Mouse (Mus musculus): ENCODE data around the gene Mov10l1. TPM values are rescaled to one million over a fixed set of nuclear protein-coding genes. Genes with fewer than 3 reads are reported as not detected.

Mov10l1 gene
- 0.38 TPM for polyA plus RNA-seq (2014; fragmentation: Illumina TruSeq; extraction: RNeasy Lipid Tissue Mini Kit (QIAGEN cat#74804); ENCODE audit: insufficient read depth, low read depth, low replicate concordance)

DNA sequence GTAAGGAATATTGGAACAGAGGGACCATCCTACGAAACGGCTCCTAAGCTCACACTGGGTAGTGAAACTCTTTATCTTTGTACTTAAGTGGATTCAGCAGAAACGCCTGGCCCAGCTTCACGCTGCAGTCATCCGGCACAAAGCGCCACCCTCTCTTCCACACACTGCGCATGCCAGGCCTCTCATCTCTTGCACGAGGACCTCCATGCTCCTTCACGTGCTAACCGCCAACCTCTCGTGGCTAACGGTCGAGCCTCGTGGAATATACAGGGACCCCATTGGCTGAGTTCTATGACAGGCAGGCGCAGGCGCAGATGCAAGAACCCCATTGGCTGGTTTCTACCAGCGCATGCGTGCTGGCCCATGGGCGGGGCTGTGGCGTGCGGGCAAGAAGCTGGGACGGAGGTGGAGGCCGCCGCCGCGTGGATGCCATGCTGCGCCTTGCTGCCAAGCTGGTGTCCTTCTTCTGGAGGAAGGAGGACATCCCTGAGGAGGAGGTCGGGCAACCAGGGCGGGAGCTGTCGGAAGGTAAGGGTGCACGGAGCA, at the start of gene Mov10l1:
Mov10l1 (plus strand) TSS at position 376 of the 546 bp plus-strand sequence.

DNA sequence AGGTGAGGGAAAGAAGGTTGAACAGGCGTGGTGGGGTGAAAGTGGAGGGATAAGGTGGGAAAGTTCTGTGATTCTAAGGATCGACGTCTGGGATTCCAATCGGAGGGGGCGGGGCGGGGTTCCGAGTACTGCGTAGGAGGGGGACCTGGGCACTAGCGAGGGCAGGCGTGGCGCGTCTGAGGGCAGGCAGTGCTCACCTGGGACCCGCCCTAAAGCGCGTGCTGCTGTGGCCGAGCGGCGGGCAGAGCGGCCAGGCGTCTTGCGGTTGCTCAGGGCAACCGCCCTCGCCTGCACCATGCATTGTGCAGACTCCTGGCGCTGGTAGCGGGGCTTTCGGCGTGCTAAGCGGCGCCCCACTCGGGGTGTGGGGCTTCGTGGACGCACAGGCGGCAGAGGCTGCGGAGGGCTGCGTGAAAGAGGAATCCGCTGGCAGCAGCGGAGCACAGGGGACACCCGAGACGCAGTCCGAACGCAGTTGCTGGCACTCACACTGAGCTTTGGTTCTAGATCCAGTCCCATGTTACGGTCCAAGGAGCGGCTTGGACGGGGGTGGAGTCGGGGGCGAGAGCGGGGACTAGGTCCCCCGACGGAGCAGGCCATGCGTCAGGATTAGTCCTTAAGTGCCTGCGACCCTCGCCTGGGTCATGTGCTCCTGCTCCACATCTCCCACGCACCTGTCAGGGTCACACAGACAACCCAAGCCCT, 28.2 kb upstream of the Mov10l1 start, which contains the start of gene Ttll8:
Ttll8 (minus strand) TSS at position 51 of the 705 bp plus-strand sequence.

GRCm38 (mm10) chr15:88978281-88979137, 4.2 kb upstream of the Mov10l1 start, which contains the start of gene Mlc1:
Gene Mlc1 (minus strand): TSS chr15:88979007.

DNA sequence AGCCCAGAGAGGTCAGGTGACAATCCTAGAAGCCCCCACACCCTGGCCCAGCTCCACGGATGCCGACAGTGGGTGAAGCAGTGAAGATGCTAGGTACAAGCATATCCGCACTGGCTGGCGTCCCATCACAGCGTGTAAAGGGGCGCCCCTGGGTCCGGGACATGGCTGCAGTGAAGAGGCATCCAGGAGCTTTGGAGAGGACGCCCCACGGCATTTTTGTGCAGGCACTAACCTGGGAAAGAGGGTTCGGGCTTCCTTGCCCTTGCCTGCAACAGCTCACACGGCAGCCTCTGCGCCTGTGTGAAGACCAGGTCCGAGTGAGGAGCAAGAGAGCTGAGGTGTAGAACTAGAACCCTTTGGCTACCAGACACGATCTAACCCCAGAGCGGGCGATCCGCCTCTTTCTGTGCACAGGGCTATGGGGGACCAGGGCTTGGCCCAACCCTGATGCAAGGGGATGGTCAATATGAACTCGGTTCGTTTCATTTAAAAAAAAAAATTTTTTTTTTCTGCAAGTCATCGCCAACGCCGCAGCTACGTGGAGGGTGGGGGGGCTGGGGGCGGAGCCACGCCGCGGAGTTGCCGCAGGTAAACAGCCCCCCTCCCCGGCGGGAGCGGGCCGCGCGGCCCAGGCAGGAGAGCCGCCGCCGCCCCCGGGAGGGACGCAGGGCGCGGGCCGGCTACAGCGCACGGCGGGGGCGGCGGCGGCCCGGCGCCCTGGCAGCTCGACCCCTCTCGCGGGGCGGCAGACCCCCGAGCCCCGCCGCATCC, 76.6 kb downstream of the Mov10l1 start, which contains the start of gene Panx2:
Panx2 (plus strand) TSS at position 574 of the 771 bp plus-strand sequence.

GRCm38 (mm10) chr15:89074613-89075477, 92.1 kb downstream of the Mov10l1 start, which contains the start of gene Trabd:
Gene Trabd (plus strand): TSS chr15:89075124.

DNA sequence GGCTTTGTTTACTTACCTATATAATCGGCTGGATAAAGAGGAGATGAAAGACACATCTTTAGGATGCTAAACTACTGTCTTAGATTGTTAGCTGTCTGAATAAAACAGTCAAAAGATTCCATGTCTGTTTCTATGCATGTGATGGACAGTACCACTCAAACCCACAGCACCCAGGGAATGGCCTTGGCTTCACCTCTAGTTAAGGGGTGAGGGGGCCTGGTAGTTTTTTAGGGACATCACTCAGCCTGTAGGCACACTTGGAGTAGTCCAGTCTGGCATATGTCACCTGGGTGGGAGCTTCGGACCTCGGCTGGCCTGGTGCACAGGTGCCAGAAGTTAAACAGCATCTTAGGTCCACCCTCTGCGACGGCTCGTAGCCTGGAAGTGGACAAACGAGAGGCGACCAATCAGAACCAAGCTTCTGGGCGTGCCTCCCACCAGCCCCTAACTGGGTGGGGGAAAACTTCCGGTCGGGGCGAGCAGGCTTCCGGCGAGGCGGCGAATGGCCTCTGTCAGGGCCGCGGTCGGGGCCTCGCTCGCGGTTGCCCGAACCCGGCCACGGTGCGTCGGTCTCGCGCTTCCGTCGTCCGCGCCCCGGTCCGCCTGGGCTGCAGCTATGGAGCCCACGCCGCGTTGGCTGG, 106.0 kb downstream of the Mov10l1 start, which contains the start of gene Selenoo:
Selenoo (plus strand) TSS at position 478 of the 641 bp plus-strand sequence.

Other genes starting within 250 kb of the Mov10l1 start
- 15.2 TPM for gene Brd1, start 248.7 kb upstream of the Mov10l1 start, polyA plus RNA-seq (2014; fragmentation: Illumina TruSeq; extraction: RNeasy Lipid Tissue Mini Kit (QIAGEN cat#74804); ENCODE audit: insufficient read depth, low read depth, low replicate concordance)
- 3.6 TPM for gene Zbed4, start 231.2 kb upstream of the Mov10l1 start, polyA plus RNA-seq (2014; fragmentation: Illumina TruSeq; extraction: RNeasy Lipid Tissue Mini Kit (QIAGEN cat#74804); ENCODE audit: insufficient read depth, low read depth, low replicate concordance)
- 6.3 TPM for gene Alg12, start 163.6 kb upstream of the Mov10l1 start, polyA plus RNA-seq (2014; fragmentation: Illumina TruSeq; extraction: RNeasy Lipid Tissue Mini Kit (QIAGEN cat#74804); ENCODE audit: insufficient read depth, low read depth, low replicate concordance)
- gene Creld2, start 163.3 kb upstream of the Mov10l1 start, polyA plus RNA-seq (2014; fragmentation: Illumina TruSeq; extraction: RNeasy Lipid Tissue Mini Kit (QIAGEN cat#74804); ENCODE audit: insufficient read depth, low read depth, low replicate concordance) = 55.8 TPM
- 32.6 TPM for gene Pim3, start 120.7 kb upstream of the Mov10l1 start, polyA plus RNA-seq (2014; fragmentation: Illumina TruSeq; extraction: RNeasy Lipid Tissue Mini Kit (QIAGEN cat#74804); ENCODE audit: insufficient read depth, low read depth, low replicate concordance)
- gene Ttll8, start 28.5 kb upstream of the Mov10l1 start, polyA plus RNA-seq (2014; fragmentation: Illumina TruSeq; extraction: RNeasy Lipid Tissue Mini Kit (QIAGEN cat#74804); ENCODE audit: insufficient read depth, low read depth, low replicate concordance) = 0.12 TPM
- 30.7 TPM for gene Mlc1, start 3.9 kb upstream of the Mov10l1 start, polyA plus RNA-seq (2014; fragmentation: Illumina TruSeq; extraction: RNeasy Lipid Tissue Mini Kit (QIAGEN cat#74804); ENCODE audit: insufficient read depth, low read depth, low replicate concordance)
- 0.07 TPM for gene Panx2, start 76.8 kb downstream of the Mov10l1 start, polyA plus RNA-seq (2014; fragmentation: Illumina TruSeq; extraction: RNeasy Lipid Tissue Mini Kit (QIAGEN cat#74804); ENCODE audit: insufficient read depth, low read depth, low replicate concordance)
- 38.3 TPM for gene Trabd, start 92.2 kb downstream of the Mov10l1 start, polyA plus RNA-seq (2014; fragmentation: Illumina TruSeq; extraction: RNeasy Lipid Tissue Mini Kit (QIAGEN cat#74804); ENCODE audit: insufficient read depth, low read depth, low replicate concordance)
- 16.0 TPM for gene Selenoo, start 106.2 kb downstream of the Mov10l1 start, polyA plus RNA-seq (2014; fragmentation: Illumina TruSeq; extraction: RNeasy Lipid Tissue Mini Kit (QIAGEN cat#74804); ENCODE audit: insufficient read depth, low read depth, low replicate concordance)
- 6.4 TPM for gene Tubgcp6, start 140.2 kb downstream of the Mov10l1 start, polyA plus RNA-seq (2014; fragmentation: Illumina TruSeq; extraction: RNeasy Lipid Tissue Mini Kit (QIAGEN cat#74804); ENCODE audit: insufficient read depth, low read depth, low replicate concordance)
- 10.1 TPM for gene Hdac10, start 145.8 kb downstream of the Mov10l1 start, polyA plus RNA-seq (2014; fragmentation: Illumina TruSeq; extraction: RNeasy Lipid Tissue Mini Kit (QIAGEN cat#74804); ENCODE audit: insufficient read depth, low read depth, low replicate concordance)
- gene Mapk12, start 157.8 kb downstream of the Mov10l1 start, polyA plus RNA-seq (2014; fragmentation: Illumina TruSeq; extraction: RNeasy Lipid Tissue Mini Kit (QIAGEN cat#74804); ENCODE audit: insufficient read depth, low read depth, low replicate concordance) = 26.9 TPM
- 8.1 TPM for gene Mapk11, start 166.7 kb downstream of the Mov10l1 start, polyA plus RNA-seq (2014; fragmentation: Illumina TruSeq; extraction: RNeasy Lipid Tissue Mini Kit (QIAGEN cat#74804); ENCODE audit: insufficient read depth, low read depth, low replicate concordance)
- 120 TPM for gene Plxnb2, start 197.9 kb downstream of the Mov10l1 start, polyA plus RNA-seq (2014; fragmentation: Illumina TruSeq; extraction: RNeasy Lipid Tissue Mini Kit (QIAGEN cat#74804); ENCODE audit: insufficient read depth, low read depth, low replicate concordance)
- gene Dennd6b, start 213.6 kb downstream of the Mov10l1 start, polyA plus RNA-seq (2014; fragmentation: Illumina TruSeq; extraction: RNeasy Lipid Tissue Mini Kit (QIAGEN cat#74804); ENCODE audit: insufficient read depth, low read depth, low replicate concordance) = 3.5 TPM
- 13.9 TPM for gene Ppp6r2, start 228.6 kb downstream of the Mov10l1 start, polyA plus RNA-seq (2014; fragmentation: Illumina TruSeq; extraction: RNeasy Lipid Tissue Mini Kit (QIAGEN cat#74804); ENCODE audit: insufficient read depth, low read depth, low replicate concordance)